Comparison of ENCODE assay signal across 32 mouse cellular contexts in the genomic region with DNA sequence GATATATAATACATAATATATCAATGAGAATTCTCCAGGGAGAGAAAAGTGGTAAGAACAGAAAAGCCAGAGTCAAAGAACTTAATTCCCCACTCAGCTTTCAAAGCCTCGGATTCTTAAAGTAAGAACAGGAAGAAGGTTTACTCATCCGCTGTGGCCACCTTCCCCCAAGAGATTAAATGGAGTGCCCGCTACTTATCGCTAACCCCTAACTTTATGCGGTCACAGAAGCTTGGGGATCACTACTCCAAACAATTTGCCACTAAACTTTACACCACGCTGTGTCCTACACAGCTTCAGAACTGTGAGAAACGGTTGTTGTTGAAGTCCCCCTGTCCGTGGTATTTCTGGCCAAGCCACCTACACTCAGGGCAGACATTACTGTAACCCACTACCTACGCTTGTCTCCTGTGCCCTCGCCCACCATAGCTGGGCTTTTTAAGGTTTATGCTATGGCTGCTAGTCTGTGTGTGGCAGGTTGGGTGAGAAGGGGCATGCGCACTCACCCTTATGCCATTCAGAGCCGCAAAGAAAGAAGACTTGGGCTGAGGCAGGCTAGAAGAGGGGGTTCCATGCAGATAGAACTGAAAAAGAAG. TPM values are rescaled to one million over a fixed set of nuclear protein-coding genes. Genes with fewer than 3 reads are reported as not detected.
DNase-seq lines count a peak whose midpoint lies in the region; ATAC-seq and TF ChIP-seq lines count a peak whose summit lies in the region.
"Had no signal": no experiment of that assay in that cellular context is flagged by ENCODE, and none has a peak within 500 bp of the region (broad histone marks: within the 10 kb centered on the region; RNA-seq: fewer than 3 reads in every experiment).

No protein-coding gene starts in this region.

- no peak for TF ChIP-seq CTCF in forebrain, postnatal 0 days (IDR thresholded peaks at IDR 0.05; ENCODE audit: low read depth)
- no peak for TF ChIP-seq CTCF in intestine, postnatal 0 days (IDR thresholded peaks at IDR 0.05; ENCODE audit: low read depth)
- no peak for TF ChIP-seq CTCF in layer of hippocampus, adult 2 months (conservative IDR thresholded peaks at IDR 0.05)

- H3K4me2 ChIP-seq in forebrain, embryonic 11.5 days (ENCODE audit: low read depth, low read length, severe bottlenecking) = no peak overlapping the region
- no peak overlapping the region for H3K4me2 ChIP-seq in forebrain, postnatal 0 days (ENCODE audit: low read depth)
- peak overlapping the region; percentile 24; the same call in 1 of the 2 replicates for H3K4me2 ChIP-seq in neural tube, embryonic 12.5 days (replicated peaks)
- peak overlapping the region; percentile 50 for H3K4me2 ChIP-seq in intestine, postnatal 0 days (replicated peaks; ENCODE audit: low read depth)
- no peak overlapping the region for H3K4me2 ChIP-seq in hindbrain, embryonic 14.5 days (replicated peaks)
- H3K4me2 ChIP-seq: embryonic facial prominence, embryonic 12.5 days; forebrain, embryonic 15.5 days; hindbrain, embryonic 15.5 days; limb, embryonic 13.5 days; liver, embryonic 11.5 days; lung, embryonic 15.5 days; stomach, embryonic 15.5 days had no signal

- H3K36me3 ChIP-seq in forebrain, embryonic 11.5 days (ENCODE audit: control insufficient read depth, insufficient read depth, low read length) = no peaks in the 10 kb centered on the region
- H3K36me3 ChIP-seq in forebrain, postnatal 0 days (ENCODE audit: insufficient read depth) = no peaks in the 10 kb centered on the region
- H3K36me3 ChIP-seq in neural tube, embryonic 12.5 days = no peaks in the 10 kb centered on the region
- no peaks in the 10 kb centered on the region for H3K36me3 ChIP-seq in intestine, postnatal 0 days (ENCODE audit: control insufficient read depth, insufficient read depth)
- H3K36me3 ChIP-seq in hindbrain, embryonic 14.5 days (replicated peaks; ENCODE audit: control insufficient read depth, insufficient read depth) = no peaks in the 10 kb centered on the region
- H3K36me3 ChIP-seq: embryonic facial prominence, embryonic 12.5 days; forebrain, embryonic 15.5 days; hindbrain, embryonic 15.5 days; limb, embryonic 13.5 days; lung, embryonic 15.5 days; midbrain, embryonic 10.5 days; stomach, embryonic 15.5 days had no signal

- no peak overlapping the region for H3K4me3 ChIP-seq in forebrain, embryonic 11.5 days (ENCODE audit: low read depth, low read length)
- H3K4me3 ChIP-seq in forebrain, postnatal 0 days (ENCODE audit: low read depth, low read length) = no peak overlapping the region
- H3K4me3 ChIP-seq in neural tube, embryonic 12.5 days = no peak overlapping the region
- no peak overlapping the region for H3K4me3 ChIP-seq in intestine, postnatal 0 days (ENCODE audit: low read depth, low read length)
- H3K4me3 ChIP-seq in layer of hippocampus, adult 2 months = no peak overlapping the region
- no peak overlapping the region for H3K4me3 ChIP-seq in hindbrain, embryonic 14.5 days (replicated peaks; ENCODE audit: low read length)
- H3K4me3 ChIP-seq: embryonic facial prominence, embryonic 12.5 days; forebrain, embryonic 15.5 days; gastrocnemius, adult 2 months; hindbrain, embryonic 15.5 days; limb, embryonic 13.5 days; lung, embryonic 15.5 days; midbrain, embryonic 10.5 days; myocyte; stomach, embryonic 15.5 days had no signal

- no peak for ATAC-seq in forebrain, embryonic 11.5 days (replicated peaks; ENCODE audit: low FRiP score)
- ATAC-seq in forebrain, postnatal 0 days = no peak
- ATAC-seq in neural tube, embryonic 12.5 days (ENCODE audit: low FRiP score, low read depth) = no peak
- no peak for ATAC-seq in intestine, postnatal 0 days
- ATAC-seq in hindbrain, embryonic 14.5 days (ENCODE audit: low FRiP score) = no peak
- ATAC-seq: forebrain, embryonic 15.5 days; inflammation-experienced regulatory T-cells, adult 6 months; midbrain, embryonic 16.5 days had no signal

- peak; percentile 28 for DNase-seq in forebrain, embryonic 11.5 days (ENCODE audit: low spot score)
- DNase-seq in forebrain, postnatal 0 days = no peak
- no peak for DNase-seq in neural tube, embryonic 10.5 days (ENCODE audit: extremely low spot score, low spot score)
- no peak for DNase-seq in layer of hippocampus, adult 2 months (ENCODE audit: low spot score in 2 of 2)
- DNase-seq in right cerebral cortex, adult 2 months (ENCODE audit: low spot score in 2 of 2) = no peak
- no peak for DNase-seq in hindbrain, embryonic 14.5 days (ENCODE audit: low spot score)
- DNase-seq: adrenal gland, postnatal 14 days; cerebellum, adult 11-12 months; cerebellum, adult 9-11 months; embryo, embryonic 11 days; gastrocnemius, adult 2 months; kidney, adult 9 months; kidney, postnatal 10 days; layer of hippocampus, adult 9-11 months; right cerebral cortex, postnatal 14 days; thymus, adult 18-20 months; thymus, postnatal 25 days had no signal

- no peak overlapping the region for H3K9ac ChIP-seq in forebrain, embryonic 11.5 days (ENCODE audit: low read length)
- no peak overlapping the region for H3K9ac ChIP-seq in forebrain, postnatal 0 days
- H3K9ac ChIP-seq in neural tube, embryonic 12.5 days = no peak overlapping the region
- no peak overlapping the region for H3K9ac ChIP-seq in intestine, postnatal 0 days (ENCODE audit: low read depth, low read length)
- no peak overlapping the region for H3K9ac ChIP-seq in hindbrain, embryonic 14.5 days
- H3K9ac ChIP-seq: embryonic facial prominence, embryonic 12.5 days; forebrain, embryonic 15.5 days; hindbrain, embryonic 15.5 days; limb, embryonic 13.5 days; lung, embryonic 15.5 days; stomach, embryonic 15.5 days had no signal

- WGBS in forebrain, embryonic 11.5 days = 70% methylated on average over 12 of the region's 12 CpGs
- 71% methylated on average over 12 of the region's 12 CpGs for WGBS in forebrain, postnatal 0 days
- WGBS in neural tube, embryonic 12.5 days = 41% methylated on average over 12 of the region's 12 CpGs
- WGBS in intestine, postnatal 0 days = 38% methylated on average over 12 of the region's 12 CpGs
- WGBS in hindbrain, embryonic 14.5 days = 79% methylated on average over 12 of the region's 12 CpGs

- H3K4me1 ChIP-seq in forebrain, embryonic 11.5 days (replicated peaks; ENCODE audit: control insufficient read depth, insufficient read depth, low read length) = no peaks in the 10 kb centered on the region
- H3K4me1 ChIP-seq in forebrain, postnatal 0 days (ENCODE audit: insufficient read depth) = no peaks in the 10 kb centered on the region
- 0 out of 2 replicates have a peak, but pooled peaks cover 13% of the 10 kb centered on the region for H3K4me1 ChIP-seq in neural tube, embryonic 12.5 days
- H3K4me1 ChIP-seq in intestine, postnatal 0 days (replicated peaks; ENCODE audit: control insufficient read depth, insufficient read depth, low read length) = peaks cover 10% of the 10 kb centered on the region; the same call in 1 of the 2 replicates
- no peaks in the 10 kb centered on the region for H3K4me1 ChIP-seq in hindbrain, embryonic 14.5 days (replicated peaks; ENCODE audit: control insufficient read depth, insufficient read depth, low read length)
- H3K4me1 ChIP-seq: embryonic facial prominence, embryonic 12.5 days; forebrain, embryonic 15.5 days; stomach, embryonic 15.5 days had no signal

- H3K9me3 ChIP-seq in forebrain, embryonic 11.5 days (ENCODE audit: control insufficient read depth, low read length) = no peaks in the 10 kb centered on the region
- no peaks in the 10 kb centered on the region for H3K9me3 ChIP-seq in forebrain, postnatal 0 days (ENCODE audit: low read length)
- H3K9me3 ChIP-seq in neural tube, embryonic 12.5 days = no peaks in the 10 kb centered on the region
- H3K9me3 ChIP-seq in intestine, postnatal 0 days (ENCODE audit: control insufficient read depth) = no peaks in the 10 kb centered on the region
- H3K9me3 ChIP-seq in hindbrain, embryonic 14.5 days (ENCODE audit: control insufficient read depth, low read length) = no peaks in the 10 kb centered on the region
- H3K9me3 ChIP-seq: embryonic facial prominence, embryonic 12.5 days; forebrain, embryonic 15.5 days; hindbrain, embryonic 15.5 days; limb, embryonic 13.5 days; lung, embryonic 15.5 days; midbrain, embryonic 10.5 days; stomach, embryonic 15.5 days had no signal

- no peaks in the 10 kb centered on the region for H3K27me3 ChIP-seq in forebrain, embryonic 11.5 days (ENCODE audit: control insufficient read depth, insufficient read depth, low read length)
- H3K27me3 ChIP-seq in forebrain, postnatal 0 days (ENCODE audit: insufficient read depth, low read length) = no peaks in the 10 kb centered on the region
- H3K27me3 ChIP-seq in neural tube, embryonic 12.5 days (replicated peaks) = no peaks in the 10 kb centered on the region
- no peaks in the 10 kb centered on the region for H3K27me3 ChIP-seq in intestine, postnatal 0 days (replicated peaks; ENCODE audit: control insufficient read depth, insufficient read depth, low read length)
- no peaks in the 10 kb centered on the region for H3K27me3 ChIP-seq in hindbrain, embryonic 14.5 days (ENCODE audit: control insufficient read depth, insufficient read depth, low read length)
- H3K27me3 ChIP-seq: hindbrain, embryonic 15.5 days had no signal

- H3K27ac ChIP-seq in forebrain, embryonic 11.5 days (ENCODE audit: low read depth, low read length) = no peak overlapping the region
- H3K27ac ChIP-seq in forebrain, postnatal 0 days (ENCODE audit: low read depth, low read length) = no peak overlapping the region
- no peak overlapping the region for H3K27ac ChIP-seq in neural tube, embryonic 12.5 days
- H3K27ac ChIP-seq in intestine, postnatal 0 days (ENCODE audit: low read depth, low read length) = no peak overlapping the region
- H3K27ac ChIP-seq in layer of hippocampus, adult 2 months = no peak overlapping the region
- H3K27ac ChIP-seq in hindbrain, embryonic 14.5 days = no peak overlapping the region
- H3K27ac ChIP-seq: embryonic facial prominence, embryonic 12.5 days; forebrain, embryonic 15.5 days; gastrocnemius, adult 2 months; hindbrain, embryonic 15.5 days; limb, embryonic 13.5 days; lung, embryonic 15.5 days; midbrain, embryonic 10.5 days; stomach, embryonic 15.5 days had no signal

RNA-seq across cellular contexts. Expression of a gene that starts 20.5 kb away (rescaled TPM):
- 142 and 160 TPM in 2 replicates for polyA plus RNA-seq in forebrain, embryonic 11.5 days (2014; fragmentation: Nextera tagmentation; extraction: Ambion mirVana)
- total RNA-seq in forebrain, postnatal 0 days (2014; rRNA removed) = 63.9 and 79.9 TPM in 2 replicates
- polyA plus RNA-seq in forebrain, postnatal 0 days (2015; fragmentation: Nextera tagmentation; extraction: Ambion mirVana) = 39.1 and 48.9 TPM in 2 replicates
- polyA plus RNA-seq in neural tube, embryonic 12.5 days (2016; fragmentation: Nextera tagmentation; extraction: Ambion mirVana) = 109 and 118 TPM in 2 replicates
- polyA plus RNA-seq in intestine, postnatal 0 days (2015; fragmentation: Nextera tagmentation; extraction: Ambion mirVana) = 31.8 and 32.2 TPM in 2 replicates
- 10 to 100 TPM; 29.0 to 34.8 TPM for total RNA-seq in layer of hippocampus, adult 2 months (2021)
- polyA plus RNA-seq in hindbrain, embryonic 14.5 days (2014; fragmentation: Nextera tagmentation; extraction: Ambion mirVana) = 64.0 and 77.0 TPM in 2 replicates

RNA-seq across cellular contexts. Expression of a gene that starts 53.5 kb away (rescaled TPM):
- polyA plus RNA-seq in forebrain, embryonic 11.5 days (2014; fragmentation: Nextera tagmentation; extraction: Ambion mirVana) = not detected in 2 replicates
- 0.38 and 0.62 TPM in 2 replicates for total RNA-seq in forebrain, postnatal 0 days (2014; rRNA removed)
- polyA plus RNA-seq in forebrain, postnatal 0 days (2015; fragmentation: Nextera tagmentation; extraction: Ambion mirVana) = 0.30 and 0.64 TPM in 2 replicates
- polyA plus RNA-seq in neural tube, embryonic 12.5 days (2016; fragmentation: Nextera tagmentation; extraction: Ambion mirVana) = not detected in 2 replicates
- 0.30 and 0.41 TPM in 2 replicates for polyA plus RNA-seq in intestine, postnatal 0 days (2015; fragmentation: Nextera tagmentation; extraction: Ambion mirVana)
- 1 to 10 TPM in 1 of 2 experiments, under 1 TPM in 1; 0.93 to 1.0 TPM for total RNA-seq in layer of hippocampus, adult 2 months (2021)
- polyA plus RNA-seq in hindbrain, embryonic 14.5 days (2014; fragmentation: Nextera tagmentation; extraction: Ambion mirVana) = not detected in 2 replicates
- total RNA-seq: gastrocnemius, adult 2 months; gastrocnemius, postnatal 4 days had no signal
- polyA plus RNA-seq: embryonic facial prominence, embryonic 12.5 days; forebrain, embryonic 15.5 days; heart, postnatal 0 days; limb, embryonic 13.5 days; midbrain, embryonic 10.5 days; midbrain, embryonic 16.5 days; myocyte; stomach, embryonic 15.5 days had no signal

Comparison
In these comparisons a context has a peak if more than half of its experiments do, and no peak if none do; other contexts are left out.
1. H3K4me2 ChIP-seq: peak in neural tube, embryonic 12.5 days (single experiment) and intestine, postnatal 0 days (single experiment); none in forebrain, embryonic 11.5 days (single experiment), forebrain, postnatal 0 days (single experiment) and hindbrain, embryonic 14.5 days (single experiment).